Mouse (Mus musculus) midbrain, embryonic 11.5 days (tissue): ENCODE measurements around the gene Esrrg. TPM values are rescaled to one million over a fixed set of nuclear protein-coding genes. Genes with fewer than 3 reads are reported as not detected.

ENCODE experiments used
- ATAC-seq: fragments of 200-750 bp; cut with Nextera tagmentation; 2 replicates; pipeline ENCODE4 v1.8.0; 2017; ENCODE audit warnings: moderate TSS enrichment, moderate library complexity; ENCODE audit not compliant: low FRiP score
- DNase-seq: peaks from one replicate; pipeline ENCODE4 v3.0.0; 2015; ENCODE audit warnings: low spot score; ENCODE audit errors: missing footprints
- H3K27ac ChIP-seq: fragments of 300-500 bp; sonication (generic); 2 replicates; pipeline ENCODE4 v1.5.1; 2014; ENCODE audit warnings: low read depth, low read length
- H3K27me3 ChIP-seq: fragments of 300-500 bp; sonication (generic); 2 replicates; pipeline ENCODE4 v1.6.1; 2014; ENCODE audit warnings: mild to moderate bottlenecking, low read length, moderate library complexity, mixed read lengths; ENCODE audit not compliant: control insufficient read depth, insufficient read depth
- H3K36me3 ChIP-seq: fragments of 300-500 bp; sonication (generic); 2 replicates; pipeline ENCODE4 v1.6.1; 2014; ENCODE audit warnings: mild to moderate bottlenecking, low read length, moderate library complexity, mixed read lengths; ENCODE audit not compliant: control insufficient read depth, insufficient read depth
- H3K4me1 ChIP-seq: fragments of 300-500 bp; sonication (generic); 2 replicates; pipeline ENCODE4 v1.6.1; 2014; ENCODE audit warnings: low read length; ENCODE audit not compliant: control insufficient read depth, insufficient read depth
- H3K4me2 ChIP-seq: fragments of 300-500 bp; sonication (generic); 2 replicates; pipeline ENCODE4 v1.6.1; 2014; ENCODE audit warnings: mild to moderate bottlenecking, moderate library complexity
- H3K4me3 ChIP-seq: fragments of 300-500 bp; sonication (generic); 2 replicates; pipeline ENCODE4 v1.5.1; 2014; ENCODE audit warnings: low read depth, low read length
- H3K9ac ChIP-seq: fragments of 300-500 bp; sonication (generic); 2 replicates; pipeline ENCODE4 v1.6.1; 2014; ENCODE audit warnings: low read length
- H3K9me3 ChIP-seq: fragments of 300-500 bp; sonication (generic); 2 replicates; pipeline ENCODE4 v1.6.1; 2016; ENCODE audit warnings: low read length; ENCODE audit not compliant: control insufficient read depth
- WGBS: fragments of 180-500 bp; shearing (Covaris S2); extraction: QIAGEN DNeasy Blood & Tissue Kit; methylation state at CpG from one replicate; pipeline ENCODE4 v1.1.7; 2014; 5-methylcytosine and 5-hydroxymethylcytosine counted together
- polyA plus RNA-seq: library from polyadenylated mRNA; unstranded; fragments of >200 nt; fragmentation: Nextera tagmentation; extraction: Ambion mirVana; gene quantifications from 2 replicates; pipeline ENCODE4 v1.2.1, GENCODE M21; 2014

The Esrrg gene
- polyA plus RNA-seq, 1 experiment from 2014 or later, result 5.9 TPM

DNA sequence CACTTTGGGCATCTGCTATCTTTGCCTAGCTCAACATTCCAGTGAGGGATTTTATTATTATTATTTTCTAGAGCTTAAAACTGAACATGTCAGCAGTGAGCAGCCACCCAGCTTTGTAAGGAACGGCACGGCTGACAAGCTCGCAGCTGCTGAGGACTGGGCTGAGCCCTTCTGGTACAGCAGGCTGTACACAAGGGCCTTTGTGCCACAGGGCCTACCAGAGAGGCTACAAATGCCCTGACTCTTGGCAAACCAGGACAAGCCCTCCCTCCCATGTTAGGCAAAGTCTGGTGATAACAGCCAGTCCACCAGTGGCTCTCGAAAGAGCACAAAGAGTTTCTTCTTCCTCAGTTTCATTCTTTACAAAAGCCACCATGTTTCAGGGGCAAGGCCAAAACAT, 75.9 kb downstream of the Esrrg start:
- WGBS, result 85% methylated on average over 4 of the region's 4 CpGs
- DNase-seq, result no peak

DNA sequence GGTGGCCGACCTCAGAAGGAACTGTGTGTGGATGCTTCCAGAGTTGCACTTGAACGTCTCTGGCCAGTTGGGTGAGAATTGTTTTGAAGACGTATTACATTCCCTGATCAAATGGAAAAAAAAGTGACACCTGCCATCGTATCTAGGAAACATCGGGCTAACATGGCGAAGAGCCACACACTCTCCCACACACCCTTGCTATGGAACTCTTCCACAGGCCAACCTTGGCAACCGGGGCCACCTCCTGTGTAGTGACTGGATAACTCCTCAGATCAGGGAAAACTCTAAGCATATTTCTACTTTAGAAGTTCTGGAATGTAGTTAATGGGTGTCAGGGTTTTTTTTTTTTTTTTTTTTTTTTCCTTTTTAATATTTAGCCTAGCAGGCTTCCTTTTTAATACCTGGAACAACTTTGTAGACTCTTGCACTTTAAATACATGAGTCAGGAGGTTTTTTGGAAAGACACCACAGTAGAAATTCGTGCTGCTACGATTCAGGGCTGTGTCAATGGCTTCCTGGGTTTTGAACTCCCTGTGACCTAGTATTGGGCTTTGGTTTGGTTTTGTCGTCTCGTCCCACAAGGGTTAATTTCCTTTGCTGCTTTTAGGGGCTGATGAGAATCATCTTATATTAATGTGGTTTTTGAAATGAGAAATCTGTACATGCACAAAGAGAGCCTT, 83.4 kb downstream of the Esrrg start:
- Histone ChIP-seq H3K9ac (no peak overlapping the region), H3K4me2 (no peak overlapping the region), H3K4me1 (no peaks in the 10 kb centered on the region; the same call in 1 of the 2 replicates), H3K27me3 (no peaks in the 10 kb centered on the region), H3K36me3 (no peaks in the 10 kb centered on the region), H3K27ac (no peak overlapping the region), H3K4me3 (no peak overlapping the region), H3K9me3 (no peaks in the 10 kb centered on the region)
- no peak for ATAC-seq
- 85% methylated on average over 11 of the region's 11 CpGs for WGBS
- DNase-seq, result no peak

More for the DNA sequence above, 75.9 kb downstream of the Esrrg start:
- Histone ChIP-seq H3K9me3 (no peaks in the 10 kb centered on the region), H3K36me3 (no peaks in the 10 kb centered on the region), H3K9ac (no peak overlapping the region), H3K4me3 (no peak overlapping the region), H3K4me2 (no peak overlapping the region), H3K27me3 (no peaks in the 10 kb centered on the region), H3K4me1 (no peaks in the 10 kb centered on the region), H3K27ac (no peak overlapping the region)
- ATAC-seq, result no peak

DNA sequence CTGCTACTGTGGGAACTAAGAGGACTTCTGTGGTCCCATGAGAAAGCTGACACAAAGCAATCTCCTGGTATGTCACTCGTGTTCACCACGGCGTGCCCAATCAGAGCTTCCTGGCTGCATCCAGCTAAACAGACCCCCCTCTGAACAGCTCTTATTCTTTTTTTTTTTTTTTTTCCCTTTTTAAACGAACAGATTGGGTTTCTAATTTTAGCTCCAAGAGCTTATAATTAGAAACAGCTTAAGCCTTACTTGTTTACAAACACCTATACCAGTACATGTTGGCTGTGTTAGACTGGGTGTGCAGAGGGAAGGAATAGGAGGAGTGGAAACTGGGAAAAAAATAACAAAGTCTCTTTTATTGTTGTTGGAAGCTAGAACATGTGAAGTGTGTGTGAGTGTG, 86.3 kb downstream of the Esrrg start:
- Histone ChIP-seq H3K27ac (no peak overlapping the region), H3K4me3 (no peak overlapping the region), H3K4me1 (no peaks in the 10 kb centered on the region; the same call in 1 of the 2 replicates), H3K9ac (no peak overlapping the region), H3K27me3 (no peaks in the 10 kb centered on the region), H3K36me3 (no peaks in the 10 kb centered on the region), H3K9me3 (no peaks in the 10 kb centered on the region), H3K4me2 (no peak overlapping the region)
- no peak for DNase-seq
- ATAC-seq, result no peak
- WGBS, result 76% methylated on average over 4 of the region's 4 CpGs

DNA sequence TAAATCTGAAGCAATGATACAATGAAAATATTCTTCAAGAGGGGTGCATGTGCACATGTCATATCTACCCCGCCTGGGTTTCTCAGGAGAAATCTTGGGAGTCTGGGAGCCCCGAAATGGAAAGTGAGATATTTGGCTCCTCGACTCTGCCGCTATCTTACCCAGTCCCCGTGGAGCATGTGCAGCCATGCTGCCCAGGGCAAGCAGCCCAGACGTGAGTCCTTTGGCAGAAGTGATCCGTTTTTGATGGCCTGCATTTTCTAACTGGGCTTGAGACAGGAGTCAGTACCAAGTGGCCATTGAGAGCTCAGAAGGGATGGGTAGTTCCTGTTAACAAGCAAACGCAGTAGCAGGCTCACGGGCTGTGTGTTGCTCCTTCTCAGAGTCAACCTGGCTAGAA, 89.6 kb downstream of the Esrrg start:
- no peaks in the 10 kb centered on the region for H3K9me3 ChIP-seq
- no peak overlapping the region for H3K27ac ChIP-seq
- ATAC-seq (no peak), DNase-seq (no peak)
- H3K9ac ChIP-seq, result no peak overlapping the region
- H3K4me1 ChIP-seq, result no peaks in the 10 kb centered on the region; the same call in 1 of the 2 replicates
- no peak overlapping the region for H3K4me2 ChIP-seq
- H3K27me3 ChIP-seq, result no peaks in the 10 kb centered on the region
- 93% methylated on average over 9 of the region's 9 CpGs for WGBS
- no peak overlapping the region for H3K4me3 ChIP-seq
- no peaks in the 10 kb centered on the region for H3K36me3 ChIP-seq

DNA sequence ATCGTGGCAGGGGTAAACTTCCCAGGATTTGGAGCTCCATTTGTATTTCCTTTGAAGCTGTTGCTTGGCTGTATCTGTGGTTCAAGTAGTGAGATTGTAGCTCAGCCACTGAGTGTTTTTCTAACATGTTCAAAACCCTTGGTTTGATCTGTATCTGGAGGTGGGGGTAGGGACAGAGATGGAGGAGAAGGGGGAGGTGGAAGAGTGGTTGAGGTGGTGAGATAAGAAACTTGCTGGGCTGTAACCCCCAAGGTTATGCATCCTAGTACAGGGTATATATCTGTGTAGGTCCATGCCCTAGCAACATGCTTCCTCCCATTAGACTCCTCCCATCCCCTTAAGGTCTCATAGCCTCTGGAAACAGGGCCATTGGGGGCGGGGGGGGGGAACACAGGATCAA, 92.4 kb downstream of the Esrrg start:
- Histone ChIP-seq H3K36me3 (no peaks in the 10 kb centered on the region), H3K4me1 (peaks cover under 1% of the 10 kb centered on the region), H3K9me3 (no peaks in the 10 kb centered on the region), H3K4me2 (no peak overlapping the region), H3K9ac (no peak overlapping the region), H3K4me3 (no peak overlapping the region), H3K27ac (no peak overlapping the region), H3K27me3 (no peaks in the 10 kb centered on the region)
- no peak for DNase-seq
- ATAC-seq, result no peak
- 80% methylated on average over 2 of the region's 2 CpGs for WGBS

DNA sequence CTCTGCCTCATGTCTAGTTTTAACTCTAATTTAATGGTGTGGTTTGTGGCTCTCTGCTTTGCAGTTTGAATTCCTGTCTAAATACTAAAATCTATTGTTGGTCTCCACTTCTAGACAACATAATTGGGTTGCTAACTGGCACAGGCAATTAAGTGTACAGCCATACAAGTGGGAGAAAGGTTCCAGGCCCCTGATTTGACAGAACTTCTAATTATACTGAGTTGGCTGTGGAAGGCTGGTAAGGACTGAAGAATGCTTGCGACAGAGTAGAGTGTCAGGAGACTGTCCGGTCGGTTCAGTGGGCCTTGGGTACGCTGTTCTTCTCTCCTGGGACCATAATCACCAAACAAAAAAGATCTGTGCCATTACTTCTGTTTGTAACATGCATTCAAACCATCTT, 96.3 kb downstream of the Esrrg start:
- no peaks in the 10 kb centered on the region for H3K36me3 ChIP-seq
- no peaks in the 10 kb centered on the region for H3K27me3 ChIP-seq
- H3K27ac ChIP-seq, result no peak overlapping the region
- H3K4me1 ChIP-seq, result peaks cover 3% of the 10 kb centered on the region
- H3K9ac ChIP-seq, result no peak overlapping the region
- ATAC-seq, result no peak
- DNase-seq, result no peak
- H3K4me2 ChIP-seq, result no peak overlapping the region
- no peak overlapping the region for H3K4me3 ChIP-seq
- WGBS, result 83% methylated on average over 4 of the region's 4 CpGs
- no peaks in the 10 kb centered on the region for H3K9me3 ChIP-seq

DNA sequence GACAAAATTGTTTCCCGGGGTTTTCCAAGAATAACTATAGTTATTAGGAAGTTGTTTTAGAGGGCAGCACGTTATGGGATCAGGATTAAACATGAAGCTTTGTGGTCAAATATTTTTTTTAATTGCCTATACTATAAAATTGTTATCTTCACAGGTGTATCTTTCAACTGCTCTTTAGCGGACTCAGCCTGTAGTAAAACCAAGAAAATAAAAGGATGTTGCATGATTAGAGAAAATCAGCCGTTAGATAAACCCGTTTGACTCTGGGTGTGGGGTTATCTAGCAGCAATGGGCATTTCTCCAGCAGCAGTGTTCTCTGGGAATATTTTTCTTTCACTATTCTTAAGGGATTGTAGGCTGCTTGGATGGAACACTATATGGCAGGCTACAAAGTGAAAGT, 96.8 kb downstream of the Esrrg start:
- Histone ChIP-seq H3K9ac (no peak overlapping the region), H3K36me3 (no peaks in the 10 kb centered on the region), H3K4me2 (no peak overlapping the region), H3K27me3 (no peaks in the 10 kb centered on the region), H3K4me3 (no peak overlapping the region), H3K4me1 (peaks cover 3% of the 10 kb centered on the region), H3K9me3 (no peaks in the 10 kb centered on the region), H3K27ac (no peak overlapping the region)
- ATAC-seq (no peak), DNase-seq (no peak)
- WGBS, result 86% methylated on average over 5 of the region's 5 CpGs

DNA sequence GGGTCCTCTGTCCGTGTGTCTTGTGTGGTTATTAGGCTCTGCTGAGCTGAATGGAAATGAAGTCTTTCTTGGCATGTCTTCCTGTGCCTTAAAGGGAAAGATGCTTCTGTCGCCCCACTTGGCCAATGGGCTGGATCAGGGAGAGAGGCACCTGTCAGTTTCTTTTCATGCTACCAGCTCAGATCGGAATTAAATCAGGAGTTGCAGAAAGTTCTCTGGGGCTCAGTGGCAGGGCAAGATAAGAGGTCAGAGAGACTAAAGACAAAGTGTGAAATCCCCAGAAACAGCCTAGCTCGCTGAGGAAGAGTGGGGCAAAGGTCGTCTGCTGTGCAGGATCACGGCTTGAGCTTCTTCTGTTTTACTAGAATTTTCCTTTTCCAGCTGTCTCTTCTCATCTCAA, 97.5 kb downstream of the Esrrg start:
- H3K27ac ChIP-seq, result no peak overlapping the region
- no peak overlapping the region for H3K9ac ChIP-seq
- peaks cover 6% of the 10 kb centered on the region for H3K4me1 ChIP-seq
- H3K4me2 ChIP-seq, result no peak overlapping the region
- DNase-seq (peak; percentile 86), ATAC-seq (peak; percentile 62; the same call in 1 of the 2 replicates)
- no peaks in the 10 kb centered on the region for H3K27me3 ChIP-seq
- H3K4me3 ChIP-seq, result no peak overlapping the region
- H3K36me3 ChIP-seq, result no peaks in the 10 kb centered on the region
- WGBS, result 23% methylated on average over 6 of the region's 6 CpGs
- H3K9me3 ChIP-seq, result no peaks in the 10 kb centered on the region

DNA sequence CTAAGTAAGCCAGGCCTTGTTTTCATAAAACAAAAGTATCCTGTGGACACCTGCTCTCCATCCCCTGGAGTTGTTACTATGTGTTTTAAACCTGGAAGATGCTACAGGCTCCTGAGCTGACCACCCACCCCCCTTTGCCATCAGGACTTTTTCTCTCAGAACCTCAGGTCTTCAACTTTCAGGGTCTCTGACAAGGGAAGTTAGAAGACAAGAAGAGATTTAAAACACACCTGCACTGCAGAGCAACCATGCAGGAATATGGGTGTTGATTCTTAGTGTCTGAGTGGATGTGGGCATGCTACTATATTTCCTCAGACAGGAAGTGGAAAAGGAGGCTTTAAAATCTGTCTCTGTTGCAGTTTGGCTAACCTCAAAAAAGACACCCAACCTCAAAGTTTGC, 98.6 kb downstream of the Esrrg start:
- H3K4me2 ChIP-seq, result no peak overlapping the region
- no peak overlapping the region for H3K9ac ChIP-seq
- ATAC-seq, result no peak
- H3K27ac ChIP-seq, result no peak overlapping the region
- H3K36me3 ChIP-seq, result no peaks in the 10 kb centered on the region
- H3K27me3 ChIP-seq, result no peaks in the 10 kb centered on the region
- DNase-seq, result peak; percentile 67
- H3K9me3 ChIP-seq, result no peaks in the 10 kb centered on the region
- H3K4me3 ChIP-seq, result no peak overlapping the region
- H3K4me1 ChIP-seq, result peaks cover 6% of the 10 kb centered on the region
